Mouse (Mus musculus): ENCODE data around the gene Zc3hc1. TPM values are rescaled to one million over a fixed set of nuclear protein-coding genes. Genes with fewer than 3 reads are reported as not detected.

Gene Zc3hc1
- polyA plus RNA-seq, 2 experiments: 13.7 to 23.4 TPM

GRCm38 (mm10) chr6:30346737-30347136 is 44.1 kb downstream of the Zc3hc1 start:
- no peaks in the 10 kb centered on the region for H3K36me3 ChIP-seq (replicated peaks; ENCODE audit: control insufficient read depth, insufficient read depth, low read depth)
- no peaks in the 10 kb centered on the region for H3K4me1 ChIP-seq (replicated peaks; ENCODE audit: control insufficient read depth in 2 of 2, insufficient read depth in 2 of 2, low read length in 1 of 2)
- TF ChIP-seq EP300 (IDR thresholded peaks at IDR 0.05; ENCODE audit: low read depth) (no peak), CTCF (IDR thresholded peaks at IDR 0.05; ENCODE audit: low read depth) (no peak)
- H3K9ac ChIP-seq (replicated peaks): no peak overlapping the region
- H3K4me2 ChIP-seq (ENCODE audit: low read depth): no peak overlapping the region
- WGBS (ENCODE audit: insufficient replicate concordance): 62% methylated on average over 6 of the region's 6 CpGs
- no peak overlapping the region for H3K27ac ChIP-seq
- no peak overlapping the region for H3K4me3 ChIP-seq (ENCODE audit: insufficient read depth in 1 of 2, low read depth in 2 of 2, low read length in 2 of 2)
- no peak for DNase-seq (ENCODE audit: low read depth in 3 of 3, low spot score in 3 of 3)
- no peaks in the 10 kb centered on the region for H3K9me3 ChIP-seq (ENCODE audit: control insufficient read depth, low read length)
- ATAC-seq (ENCODE audit: insufficient read depth): no peak
- H3K27me3 ChIP-seq (ENCODE audit: control insufficient read depth, insufficient read depth, low read length): no peaks in the 10 kb centered on the region

- no peak for DNase-seq (ENCODE audit: low read depth in 3 of 3, low spot score in 3 of 3)
- H3K9ac ChIP-seq (replicated peaks): no peak overlapping the region
- no peak for ATAC-seq (ENCODE audit: insufficient read depth)
Observed at GRCm38 (mm10) chr6:30344032-30344431, 46.8 kb downstream of the Zc3hc1 start.

GRCm38 (mm10) chr6:30340231-30340873 is 50.5 kb downstream of the Zc3hc1 start:
- WGBS (ENCODE audit: insufficient replicate concordance): 40% methylated on average over 4 of the region's 4 CpGs
- no peaks in the 10 kb centered on the region for H3K36me3 ChIP-seq (replicated peaks; ENCODE audit: control insufficient read depth, insufficient read depth, low read depth)
- H3K27ac ChIP-seq: no peak overlapping the region
- ATAC-seq (ENCODE audit: insufficient read depth): no peak
- H3K4me3 ChIP-seq (ENCODE audit: insufficient read depth in 1 of 2, low read depth in 2 of 2, low read length in 2 of 2): no peak overlapping the region
- H3K4me1 ChIP-seq (replicated peaks; ENCODE audit: control insufficient read depth in 2 of 2, insufficient read depth in 2 of 2, low read length in 1 of 2): peaks cover 0 to 7% of the 10 kb centered on the region in 2 experiments; a peak in 2 of 4 replicates
- no peak for TF ChIP-seq CTCF (IDR thresholded peaks at IDR 0.05; ENCODE audit: low read depth)
- TF ChIP-seq EP300 (IDR thresholded peaks at IDR 0.05; ENCODE audit: low read depth): no peak
- H3K4me2 ChIP-seq (ENCODE audit: low read depth): no peak overlapping the region
- H3K9me3 ChIP-seq (ENCODE audit: control insufficient read depth, low read length): no peaks in the 10 kb centered on the region
- no peak overlapping the region for H3K9ac ChIP-seq (replicated peaks)
- no peaks in the 10 kb centered on the region for H3K27me3 ChIP-seq (ENCODE audit: control insufficient read depth, insufficient read depth, low read length)
- no peak for DNase-seq (ENCODE audit: low read depth in 3 of 3, low spot score in 3 of 3)

More at GRCm38 (mm10) chr6:30344032-30344431, 46.8 kb downstream of the Zc3hc1 start:
- Histone ChIP-seq H3K27ac (no peak overlapping the region), H3K27me3 (ENCODE audit: control insufficient read depth, insufficient read depth, low read length) (no peaks in the 10 kb centered on the region), H3K4me1 (replicated peaks; ENCODE audit: control insufficient read depth in 2 of 2, insufficient read depth in 2 of 2, low read length in 1 of 2) (0 out of 4 replicates have a peak, but pooled peaks cover 0 to 2% of the 10 kb centered on the region in 2 experiments), H3K4me2 (ENCODE audit: low read depth) (no peak overlapping the region), H3K36me3 (replicated peaks; ENCODE audit: control insufficient read depth, insufficient read depth, low read depth) (no peaks in the 10 kb centered on the region), H3K4me3 (ENCODE audit: insufficient read depth in 1 of 2, low read depth in 2 of 2, low read length in 2 of 2) (no peak overlapping the region), H3K9me3 (ENCODE audit: control insufficient read depth, low read length) (no peaks in the 10 kb centered on the region)
- WGBS (ENCODE audit: insufficient replicate concordance): 65% methylated on average over 6 of the region's 6 CpGs
- TF ChIP-seq EP300 (IDR thresholded peaks at IDR 0.05; ENCODE audit: low read depth): no peak
- no peak for TF ChIP-seq CTCF (IDR thresholded peaks at IDR 0.05; ENCODE audit: low read depth)

- Histone ChIP-seq H3K36me3 (replicated peaks; ENCODE audit: control insufficient read depth, insufficient read depth, low read depth) (no peaks in the 10 kb centered on the region), H3K4me3 (ENCODE audit: insufficient read depth in 1 of 2, low read depth in 2 of 2, low read length in 2 of 2) (no peak overlapping the region), H3K4me1 (replicated peaks; ENCODE audit: control insufficient read depth in 2 of 2, insufficient read depth in 2 of 2, low read length in 1 of 2) (peaks cover 0 to 7% of the 10 kb centered on the region in 2 experiments; a peak in 2 of 4 replicates), H3K4me2 (ENCODE audit: low read depth) (peak overlapping the region; percentile 19), H3K9ac (replicated peaks) (no peak overlapping the region), H3K27me3 (ENCODE audit: control insufficient read depth, insufficient read depth, low read length) (no peaks in the 10 kb centered on the region), H3K9me3 (ENCODE audit: control insufficient read depth, low read length) (no peaks in the 10 kb centered on the region), H3K27ac (no peak overlapping the region)
- DNase-seq (ENCODE audit: low read depth in 3 of 3, low spot score in 3 of 3) (peak in 2 of 3 experiments; percentile 4 to 19), ATAC-seq (ENCODE audit: insufficient read depth) (peak; percentile 45; the same call in 1 of the 2 replicates)
- WGBS (ENCODE audit: insufficient replicate concordance): 11% methylated on average over 5 of the region's 5 CpGs
- TF ChIP-seq EP300 (IDR thresholded peaks at IDR 0.05; ENCODE audit: low read depth): no peak
- peak; percentile 27; the same call in 1 of the 2 replicates for TF ChIP-seq CTCF (IDR thresholded peaks at IDR 0.05; ENCODE audit: low read depth)
Observed at GRCm38 (mm10) chr6:30336912-30337311, 53.9 kb downstream of the Zc3hc1 start.

- TF ChIP-seq EP300 (IDR thresholded peaks at IDR 0.05; ENCODE audit: low read depth): no peak
- TF ChIP-seq CTCF (IDR thresholded peaks at IDR 0.05; ENCODE audit: low read depth): no peak
- 58% methylated on average over 4 of the region's 4 CpGs for WGBS (ENCODE audit: insufficient replicate concordance)
- DNase-seq (ENCODE audit: low read depth in 3 of 3, low spot score in 3 of 3) (no peak), ATAC-seq (ENCODE audit: insufficient read depth) (no peak)
- Histone ChIP-seq H3K4me3 (ENCODE audit: insufficient read depth in 1 of 2, low read depth in 2 of 2, low read length in 2 of 2) (no peak overlapping the region), H3K4me1 (replicated peaks; ENCODE audit: control insufficient read depth in 2 of 2, insufficient read depth in 2 of 2, low read length in 1 of 2) (peaks cover 0 to 7% of the 10 kb centered on the region in 2 experiments; a peak in 2 of 4 replicates), H3K9ac (replicated peaks) (no peak overlapping the region), H3K9me3 (ENCODE audit: control insufficient read depth, low read length) (no peaks in the 10 kb centered on the region), H3K27ac (no peak overlapping the region), H3K4me2 (ENCODE audit: low read depth) (no peak overlapping the region), H3K36me3 (replicated peaks; ENCODE audit: control insufficient read depth, insufficient read depth, low read depth) (no peaks in the 10 kb centered on the region), H3K27me3 (ENCODE audit: control insufficient read depth, insufficient read depth, low read length) (no peaks in the 10 kb centered on the region)
Observed at GRCm38 (mm10) chr6:30332262-30332661, 58.6 kb downstream of the Zc3hc1 start.
